Mouse (Mus musculus) olfactory bulb, adult 2 months (tissue): ENCODE results near the gene Trit1.

ENCODE experiments used
- CTCF ChIP-seq: fragments of 200-500 bp; IDR thresholded peaks from 2 replicates; pipeline ENCODE4 v1.5.1; 2012; ENCODE audit warnings: low read depth, mild to moderate bottlenecking, low read length, moderate library complexity; ENCODE audit not compliant: insufficient read depth
- POLR2A ChIP-seq: fragments of 200-500 bp; IDR thresholded peaks from 2 replicates; pipeline ENCODE4 v1.6.1; 2012; ENCODE audit warnings: mild to moderate bottlenecking, low read depth, low read length, moderate library complexity; ENCODE audit not compliant: insufficient read depth

DNA sequence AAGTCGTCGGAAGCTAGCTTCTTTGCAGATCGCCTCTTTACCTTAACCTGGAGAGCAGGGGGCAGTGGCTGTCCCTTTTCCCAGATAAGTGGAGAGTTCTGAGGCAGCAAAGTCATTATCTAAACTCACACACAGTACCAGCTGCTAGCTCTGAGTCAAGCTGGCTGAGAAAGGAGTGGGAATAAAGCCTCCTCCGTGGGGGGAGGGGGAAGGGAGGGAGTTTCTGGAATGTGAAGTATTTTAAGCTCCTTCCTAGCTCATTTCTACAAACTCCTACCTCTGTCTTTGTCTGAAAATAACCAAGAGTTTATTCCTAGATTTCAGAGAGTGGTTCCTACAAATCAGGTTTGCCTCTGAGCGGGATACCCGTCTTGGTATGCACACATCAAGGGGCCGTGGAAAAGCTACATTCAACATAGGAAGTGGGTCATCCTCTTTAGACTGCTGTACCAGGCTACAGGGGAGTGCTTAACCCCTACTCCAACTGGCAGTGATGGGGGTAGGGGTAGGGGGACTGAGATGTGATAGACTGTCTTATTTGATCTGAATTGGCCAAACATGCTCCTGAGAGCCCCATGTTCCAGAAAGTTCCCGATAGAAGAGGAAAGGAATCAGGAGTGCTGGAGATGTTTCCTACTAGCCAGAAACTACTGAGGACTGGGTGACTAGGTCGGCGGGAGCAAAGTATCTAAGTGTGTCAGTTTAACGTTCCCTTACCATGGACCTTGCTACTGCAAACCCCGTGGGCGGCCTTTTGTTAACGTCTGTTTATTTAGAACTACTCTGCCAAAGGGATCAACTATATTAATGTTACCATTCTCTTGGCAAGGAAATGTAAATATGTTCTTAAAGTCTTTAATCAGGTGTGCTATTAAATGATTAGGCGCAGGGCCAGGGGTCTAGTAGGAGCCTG is 11.1 kb upstream of the Trit1 start:
- TF ChIP-seq POLR2A (no peak), CTCF (no peak)
